Mouse (Mus musculus): Measurements from ENCODE around the gene Rinl.

Rinl gene

GRCm38 (mm10) chr7:28820358-28821260 is 31.8 kb downstream of the Rinl start:
- H3K36me3 ChIP-seq (ENCODE audit: control insufficient read depth, insufficient read depth, low read length, poor library complexity, severe bottlenecking) = peaks cover 16% of the 10 kb centered on the region
- no peak for DNase-seq (ENCODE audit: low read depth, low spot score)
- no peaks in the 10 kb centered on the region for H3K27me3 ChIP-seq (ENCODE audit: control insufficient read depth, insufficient read depth, low read length, poor library complexity, severe bottlenecking)

DNA sequence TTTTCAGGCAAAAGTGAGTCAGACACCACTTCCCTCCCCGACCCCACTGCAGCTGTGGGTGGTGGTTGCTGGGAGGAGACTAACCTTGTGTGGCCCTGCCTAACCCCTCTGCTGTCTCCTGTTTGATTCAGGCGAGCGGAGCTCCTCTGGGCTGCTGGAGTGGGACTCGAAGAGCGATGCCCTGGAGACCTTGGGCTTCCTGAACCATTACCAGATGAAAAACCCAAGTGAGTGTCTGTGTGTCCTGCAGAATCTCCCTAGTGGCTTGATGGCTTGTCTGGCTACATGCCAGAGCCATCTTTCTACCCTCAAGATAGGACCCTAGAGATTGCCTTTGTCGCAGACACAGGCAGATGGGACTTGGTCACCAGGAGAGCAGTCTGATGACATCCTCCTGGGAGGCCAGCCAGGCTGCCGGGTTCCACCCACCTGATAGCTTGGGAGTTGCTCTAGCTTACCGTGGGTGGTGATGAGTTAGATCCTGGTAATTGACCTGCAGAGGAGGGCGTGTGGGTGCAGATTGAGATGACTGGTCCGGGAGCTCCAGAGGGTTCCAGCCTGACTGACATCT is 32.6 kb downstream of the Rinl start:
- DNase-seq (ENCODE audit: low read depth, low spot score) = peak; percentile 42

DNA sequence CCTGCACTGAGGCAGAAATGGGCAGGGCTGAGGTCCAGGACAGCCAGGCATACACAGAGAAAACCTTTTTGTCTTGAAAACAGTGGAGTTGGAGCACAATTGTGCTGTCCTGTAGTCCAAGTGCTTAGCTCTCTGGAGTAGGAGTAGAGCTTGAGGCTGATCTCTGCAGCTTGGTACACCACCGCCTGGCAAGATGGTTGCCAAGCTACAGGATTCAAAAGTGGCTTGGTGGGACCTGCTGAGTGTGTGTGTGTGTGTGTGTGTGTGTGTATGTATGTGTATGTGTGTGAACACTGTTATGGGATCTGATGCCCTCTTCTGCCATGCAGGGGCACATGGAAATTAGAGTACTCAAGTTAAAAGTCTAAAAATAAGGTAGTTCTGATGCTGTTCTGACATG is 33.8 kb downstream of the Rinl start:
- no peaks in the 10 kb centered on the region for H3K27me3 ChIP-seq (ENCODE audit: control insufficient read depth, insufficient read depth, low read length, poor library complexity, severe bottlenecking)
- no peak for DNase-seq (ENCODE audit: low read depth, low spot score)
- H3K36me3 ChIP-seq (ENCODE audit: control insufficient read depth, insufficient read depth, low read length, poor library complexity, severe bottlenecking) = peaks cover 13% of the 10 kb centered on the region

More for the DNA sequence above, 32.6 kb downstream of the Rinl start:
- Histone ChIP-seq H3K27me3 (ENCODE audit: control insufficient read depth, insufficient read depth, low read length, poor library complexity, severe bottlenecking) (no peaks in the 10 kb centered on the region), H3K36me3 (ENCODE audit: control insufficient read depth, insufficient read depth, low read length, poor library complexity, severe bottlenecking) (peaks cover 15% of the 10 kb centered on the region)

- no peaks in the 10 kb centered on the region for H3K27me3 ChIP-seq (ENCODE audit: control insufficient read depth, insufficient read depth, low read length, poor library complexity, severe bottlenecking)
- DNase-seq (ENCODE audit: low read depth, low spot score) = no peak
- H3K36me3 ChIP-seq (ENCODE audit: control insufficient read depth, insufficient read depth, low read length, poor library complexity, severe bottlenecking) = peaks cover 11% of the 10 kb centered on the region
Observed at GRCm38 (mm10) chr7:28822993-28823903, 34.5 kb downstream of the Rinl start.

DNA sequence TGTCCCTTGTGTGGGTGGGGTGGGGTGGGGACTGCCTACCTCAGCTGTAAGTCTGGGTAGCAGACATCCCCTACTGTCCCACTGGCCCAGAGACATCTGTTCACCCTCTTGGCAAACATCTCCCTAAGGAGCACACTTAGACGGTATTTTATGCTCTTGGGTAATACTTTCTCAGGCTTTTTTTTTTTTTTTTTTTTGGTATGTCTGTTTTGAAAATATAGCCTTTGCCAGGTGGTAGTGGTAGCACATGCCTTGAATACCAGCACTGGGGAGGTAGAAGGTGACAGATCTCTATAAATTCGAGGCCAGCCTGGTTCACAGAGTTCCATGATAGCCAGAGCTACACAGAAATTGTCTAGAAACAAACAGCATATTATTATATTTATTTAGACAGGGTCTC is 35.2 kb downstream of the Rinl start:
- DNase-seq (ENCODE audit: low read depth, low spot score) = no peak
- Histone ChIP-seq H3K27me3 (ENCODE audit: control insufficient read depth, insufficient read depth, low read length, poor library complexity, severe bottlenecking) (no peaks in the 10 kb centered on the region), H3K36me3 (ENCODE audit: control insufficient read depth, insufficient read depth, low read length, poor library complexity, severe bottlenecking) (peaks cover 11% of the 10 kb centered on the region)

DNA sequence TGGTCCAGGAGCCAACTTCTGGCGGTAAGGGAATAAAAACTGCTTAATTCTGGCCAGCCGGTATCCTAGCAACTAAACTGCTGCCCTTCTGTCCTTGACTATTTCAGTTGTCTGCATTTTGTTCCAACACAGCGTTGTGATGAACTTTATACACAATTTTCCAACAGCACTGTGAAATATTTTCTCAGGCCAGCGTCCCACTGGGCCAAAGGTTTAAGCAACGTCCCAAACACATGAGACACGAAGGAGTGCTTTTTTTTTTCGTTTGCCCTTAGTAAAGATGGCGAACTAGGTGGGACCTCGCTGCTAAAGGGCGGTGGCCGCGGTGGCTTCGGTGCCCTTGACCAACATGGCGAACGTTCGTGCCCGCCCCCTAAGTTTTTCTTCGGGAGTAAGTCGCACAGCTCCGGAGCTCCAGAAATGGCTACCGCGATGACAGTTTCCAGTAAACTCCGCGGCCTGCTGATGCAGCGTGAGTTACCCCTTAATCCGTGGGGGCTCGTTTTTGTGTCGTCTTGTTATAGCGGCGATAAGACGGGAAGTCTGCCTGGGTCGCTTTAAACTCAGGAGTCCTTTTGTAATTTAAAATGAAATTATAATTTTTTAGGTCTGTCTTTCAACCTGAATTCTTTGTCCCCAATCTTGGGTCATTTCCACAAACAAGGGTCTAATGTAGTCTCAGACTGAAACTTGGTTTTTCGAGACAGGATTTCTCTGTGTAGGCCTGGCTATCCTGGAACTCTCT is 36.3 kb downstream of the Rinl start, which contains the start of gene Ech1:
Gene Ech1, plus strand, starts transcription at position 277 of the 745 bp plus-strand sequence.
- peaks cover 15% of the 10 kb centered on the region for H3K36me3 ChIP-seq (ENCODE audit: control insufficient read depth, insufficient read depth, low read length, poor library complexity, severe bottlenecking)
- peak; percentile 92 for DNase-seq (ENCODE audit: low read depth, low spot score)
- no peaks in the 10 kb centered on the region for H3K27me3 ChIP-seq (ENCODE audit: control insufficient read depth, insufficient read depth, low read length, poor library complexity, severe bottlenecking)

DNA sequence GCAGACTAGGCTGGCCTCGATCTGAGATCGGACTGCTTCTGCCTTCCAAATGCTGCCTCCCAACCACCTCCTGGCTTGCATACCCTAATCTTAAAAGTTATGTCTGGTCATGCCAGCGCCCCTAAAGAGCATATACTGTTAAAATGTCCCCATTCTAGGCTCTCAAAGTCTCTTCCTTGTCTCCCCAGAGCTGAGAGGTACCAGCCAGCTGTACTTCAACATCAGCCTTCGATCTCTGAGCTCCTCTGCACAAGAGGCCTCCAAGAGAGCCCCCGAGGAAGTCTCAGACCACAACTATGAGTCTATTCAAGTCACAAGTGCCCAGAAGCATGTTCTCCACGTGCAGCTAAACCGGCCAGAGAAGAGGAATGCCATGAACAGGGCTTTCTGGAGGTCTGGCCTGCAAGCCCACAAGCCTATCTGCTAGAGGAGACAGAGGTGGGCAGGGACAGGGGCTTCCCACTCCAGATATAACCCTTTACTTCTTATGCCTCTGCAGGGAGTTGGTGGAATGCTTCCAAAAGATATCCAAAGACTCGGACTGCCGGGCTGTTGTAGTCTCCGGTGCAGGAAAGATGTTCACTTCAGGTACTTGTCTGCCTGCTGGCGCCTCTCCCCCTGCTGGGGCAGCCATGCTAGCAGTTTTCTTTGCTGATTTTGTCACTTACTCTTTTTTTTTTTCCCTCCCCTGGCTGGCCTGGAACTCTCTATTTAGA is 37.1 kb downstream of the Rinl start:
- H3K27me3 ChIP-seq (ENCODE audit: control insufficient read depth, insufficient read depth, low read length, poor library complexity, severe bottlenecking) = no peaks in the 10 kb centered on the region
- DNase-seq (ENCODE audit: low read depth, low spot score) = peak; percentile 32
- H3K36me3 ChIP-seq (ENCODE audit: control insufficient read depth, insufficient read depth, low read length, poor library complexity, severe bottlenecking) = peaks cover 11% of the 10 kb centered on the region

GRCm38 (mm10) chr7:28826402-28826772 is 37.6 kb downstream of the Rinl start:
- Histone ChIP-seq H3K36me3 (ENCODE audit: control insufficient read depth, insufficient read depth, low read length, poor library complexity, severe bottlenecking) (peaks cover 10% of the 10 kb centered on the region), H3K27me3 (ENCODE audit: control insufficient read depth, insufficient read depth, low read length, poor library complexity, severe bottlenecking) (no peaks in the 10 kb centered on the region)
- no peak for DNase-seq (ENCODE audit: low read depth, low spot score)

GRCm38 (mm10) chr7:28827338-28827737 is 38.6 kb downstream of the Rinl start:
- DNase-seq (ENCODE audit: low read depth, low spot score) = no peak
- Histone ChIP-seq H3K27me3 (ENCODE audit: control insufficient read depth, insufficient read depth, low read length, poor library complexity, severe bottlenecking) (no peaks in the 10 kb centered on the region), H3K36me3 (ENCODE audit: control insufficient read depth, insufficient read depth, low read length, poor library complexity, severe bottlenecking) (peaks cover 7% of the 10 kb centered on the region)

DNA sequence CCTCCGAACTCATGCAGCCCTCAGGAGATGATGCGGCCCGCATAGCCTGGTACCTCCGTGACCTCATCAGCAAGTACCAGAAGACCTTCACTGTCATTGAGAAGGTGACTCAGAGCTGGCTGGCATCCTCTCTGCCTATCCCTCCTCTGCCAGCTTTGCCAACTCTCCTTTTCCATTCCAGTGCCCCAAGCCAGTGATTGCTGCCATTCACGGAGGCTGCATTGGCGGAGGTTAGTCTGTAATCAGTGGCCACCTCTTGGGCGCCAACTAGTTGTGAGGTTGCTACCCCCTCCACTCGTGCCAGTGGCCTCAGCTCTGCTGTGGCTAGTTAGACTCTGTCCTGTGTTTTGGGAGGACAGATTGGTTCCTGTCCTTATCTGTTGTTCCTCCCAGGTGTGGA is 41.1 kb downstream of the Rinl start:
- DNase-seq (ENCODE audit: low read depth, low spot score) = no peak
- Histone ChIP-seq H3K27me3 (ENCODE audit: control insufficient read depth, insufficient read depth, low read length, poor library complexity, severe bottlenecking) (no peaks in the 10 kb centered on the region), H3K36me3 (ENCODE audit: control insufficient read depth, insufficient read depth, low read length, poor library complexity, severe bottlenecking) (peaks cover 7% of the 10 kb centered on the region)

DNA sequence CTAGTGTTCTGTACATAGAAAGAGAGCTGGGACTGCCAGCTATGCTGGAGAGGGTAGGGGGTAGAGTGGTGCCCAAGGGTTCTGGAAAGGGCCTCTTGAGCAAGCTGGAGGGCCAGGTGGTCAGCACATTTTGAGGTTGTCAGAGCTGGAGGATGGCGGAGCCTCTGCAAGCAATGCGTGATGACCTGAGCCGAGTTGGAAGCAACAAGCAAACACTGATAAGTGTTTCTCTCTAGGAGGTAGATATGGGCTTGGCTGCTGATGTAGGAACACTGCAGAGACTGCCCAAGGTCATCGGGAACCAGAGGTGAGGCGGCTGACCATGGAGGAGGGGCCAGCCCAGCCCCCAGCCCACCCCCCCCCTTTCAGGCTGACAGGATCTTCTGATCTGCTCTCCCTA is 42.2 kb downstream of the Rinl start:
- Histone ChIP-seq H3K36me3 (ENCODE audit: control insufficient read depth, insufficient read depth, low read length, poor library complexity, severe bottlenecking) (peaks cover 7% of the 10 kb centered on the region), H3K27me3 (ENCODE audit: control insufficient read depth, insufficient read depth, low read length, poor library complexity, severe bottlenecking) (no peaks in the 10 kb centered on the region)
- DNase-seq (ENCODE audit: low read depth, low spot score) = no peak

DNA sequence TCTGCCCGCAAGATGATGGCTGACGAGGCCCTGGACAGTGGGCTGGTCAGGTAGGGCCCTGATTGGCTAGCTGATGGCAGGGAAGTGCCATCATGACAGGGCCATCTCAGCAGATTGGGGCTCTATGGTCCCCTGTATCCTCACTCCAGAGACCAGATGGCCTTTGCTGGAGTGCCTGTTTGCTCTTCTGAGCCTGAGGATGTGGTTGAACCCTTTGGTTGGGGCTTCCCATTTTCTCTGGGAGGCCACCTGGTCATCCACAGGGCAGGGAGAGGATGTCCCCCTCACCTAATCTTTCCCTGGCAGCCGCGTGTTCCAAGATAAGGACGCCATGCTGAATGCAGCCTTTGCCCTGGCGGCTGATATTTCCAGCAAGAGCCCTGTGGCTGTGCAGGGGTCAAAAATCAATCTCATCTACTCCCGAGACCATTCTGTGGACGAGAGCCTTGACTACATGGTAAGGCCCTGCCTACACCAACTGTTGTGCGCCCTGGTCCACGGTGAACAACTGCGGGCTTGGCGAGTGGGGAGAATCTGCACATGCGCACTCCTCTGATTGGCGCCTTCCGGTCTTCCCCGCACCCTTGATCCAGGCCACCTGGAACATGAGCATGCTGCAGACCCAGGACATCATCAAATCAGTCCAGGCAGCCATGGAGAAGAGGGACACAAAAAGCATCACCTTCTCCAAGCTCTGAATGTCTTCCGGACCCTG is 42.8 kb downstream of the Rinl start:
- H3K27me3 ChIP-seq (ENCODE audit: control insufficient read depth, insufficient read depth, low read length, poor library complexity, severe bottlenecking) = no peaks in the 10 kb centered on the region
- H3K36me3 ChIP-seq (ENCODE audit: control insufficient read depth, insufficient read depth, low read length, poor library complexity, severe bottlenecking) = peaks cover 7% of the 10 kb centered on the region
- no peak for DNase-seq (ENCODE audit: low read depth, low spot score)

- Histone ChIP-seq H3K36me3 (ENCODE audit: control insufficient read depth, insufficient read depth, low read length, poor library complexity, severe bottlenecking) (peaks cover 7% of the 10 kb centered on the region), H3K27me3 (ENCODE audit: control insufficient read depth, insufficient read depth, low read length, poor library complexity, severe bottlenecking) (no peaks in the 10 kb centered on the region)
- peak; percentile 48 for DNase-seq (ENCODE audit: low read depth, low spot score)
Observed at GRCm38 (mm10) chr7:28832137-28832536, 43.4 kb downstream of the Rinl start.
